Comparison of ENCODE assay signal across 14 mouse cellular contexts in genomic region chr5:122070963-122071800, GRCm38 (mm10). TPM values are rescaled to one million over a fixed set of nuclear protein-coding genes. Genes with fewer than 3 reads are reported as not detected.
DNase-seq lines count a peak whose midpoint lies in the region; ATAC-seq and TF ChIP-seq lines count a peak whose summit lies in the region.
"Had no signal": no experiment of that assay in that cellular context is flagged by ENCODE, and none has a peak within 500 bp of the region (broad histone marks: within the 10 kb centered on the region; RNA-seq: fewer than 3 reads in every experiment).

No protein-coding gene starts in this region.

- H3K9me3 ChIP-seq in kidney, postnatal 0 days (replicated peaks; ENCODE audit: low read length), result no peaks in the 10 kb centered on the region
- H3K9me3 ChIP-seq: liver, embryonic 15.5 days; midbrain, embryonic 10.5 days had no signal

- no peak overlapping the region for H3K4me2 ChIP-seq in kidney, postnatal 0 days (ENCODE audit: low read length)
- H3K4me2 ChIP-seq: liver, embryonic 15.5 days had no signal

- 75% methylated on average over 16 of the region's 16 CpGs for WGBS in kidney, postnatal 0 days

- H3K27me3 ChIP-seq in kidney, postnatal 0 days (ENCODE audit: insufficient read depth, low read length), result no peaks in the 10 kb centered on the region
- H3K27me3 ChIP-seq: liver, embryonic 15.5 days had no signal

- no peak for DNase-seq in kidney, postnatal 0 days (ENCODE audit: low spot score)
- no peak for DNase-seq in kidney, adult 9 months
- DNase-seq in ZHBTc4 (ENCODE audit: low read depth, low spot score), result peak; percentile 67
- peak; percentile 58 for DNase-seq in gastrocnemius, postnatal 14 days
- DNase-seq in heart, postnatal 10 days, result peak; percentile 75 to 82
- DNase-seq in spleen, adult 12 weeks (ENCODE audit: low spot score), result no peak
- DNase-seq in layer of hippocampus, postnatal 10 days (ENCODE audit: low spot score in 2 of 2), result no peak
- DNase-seq: thymus, postnatal 14 days had no signal

- intact Hi-C loops in gastrocnemius, postnatal 14 days (cut with DNase I; ENCODE audit: low total_unique reads), result no loop called here
- intact Hi-C loops in heart, postnatal 10 days (cut with DNase I), result no loop called here

- H3K9ac ChIP-seq in kidney, postnatal 0 days (ENCODE audit: low read depth, low read length), result no peak overlapping the region
- H3K9ac ChIP-seq: liver, embryonic 15.5 days had no signal

- H3K4me3 ChIP-seq in kidney, postnatal 0 days (replicated peaks; ENCODE audit: low read depth, low read length), result no peak overlapping the region
- H3K4me3 ChIP-seq: liver, embryonic 15.5 days; midbrain, embryonic 10.5 days had no signal

- TF ChIP-seq CTCF in kidney, postnatal 0 days (IDR thresholded peaks at IDR 0.05; ENCODE audit: low read depth), result no peak

- H3K36me3 ChIP-seq in kidney, postnatal 0 days (ENCODE audit: insufficient read depth, low read length), result no peaks in the 10 kb centered on the region
- H3K36me3 ChIP-seq: liver, embryonic 15.5 days; midbrain, embryonic 10.5 days had no signal

- H3K27ac ChIP-seq in kidney, postnatal 0 days, result peak overlapping the region; percentile 64; the same call in 1 of the 2 replicates
- H3K27ac ChIP-seq: liver, embryonic 15.5 days; midbrain, embryonic 10.5 days had no signal

- 0 out of 2 replicates have a peak, but pooled peaks cover under 1% of the 10 kb centered on the region for H3K4me1 ChIP-seq in kidney, postnatal 0 days (replicated peaks; ENCODE audit: insufficient read depth, low read length)
- H3K4me1 ChIP-seq: liver, embryonic 15.5 days; midbrain, embryonic 10.5 days had no signal

- no peak for ATAC-seq in kidney, postnatal 0 days (replicated peaks; ENCODE audit: low FRiP score, low read depth)
- ATAC-seq in megakaryocyte-erythroid progenitor cell, adult 5-6 weeks (replicated peaks; ENCODE audit: low FRiP score, low TSS enrichment, poor library complexity, severe bottlenecking), result no peak

RNA-seq across cellular contexts. Expression of gene Cux2, which starts 21.3 kb away (rescaled TPM):
- polyA plus RNA-seq in kidney, postnatal 0 days (2015; fragmentation: Nextera tagmentation; extraction: Ambion mirVana), result 5.1 and 5.9 TPM in 2 replicates
- total RNA-seq in gastrocnemius, postnatal 14 days (2021), result 1 to 10 TPM; 1.1 to 1.6 TPM
- 10 to 100 TPM; 13.1 to 17.5 TPM for total RNA-seq in heart, postnatal 10 days (2021)
- 10 to 100 TPM; 35.5 to 40.1 TPM for total RNA-seq in layer of hippocampus, postnatal 10 days (2021)
- not detected in 2 replicates for total RNA-seq in megakaryocyte-erythroid progenitor cell, adult 5-6 weeks (2014; fragmentation: Nextera tagmentation)
- not detected in 2 replicates for total RNA-seq in megakaryocyte-erythroid progenitor cell, adult 5-6 weeks (2017)
- total RNA-seq: common myeloid progenitor, adult 5-6 weeks; hematopoietic stem cell, adult 5-6 weeks had no signal

RNA-seq across cellular contexts. Expression of gene Myl2, which starts 29.6 kb away (rescaled TPM):
- 0.80 and 1.4 TPM in 2 replicates for polyA plus RNA-seq in kidney, postnatal 0 days (2015; fragmentation: Nextera tagmentation; extraction: Ambion mirVana)
- 1,000 to 10,000 TPM in 1 of 2 experiments, 100 to 1,000 TPM in 1; 675 to 1,272 TPM for total RNA-seq in gastrocnemius, postnatal 14 days (2021)
- over 10,000 TPM; 18,908 to 21,159 TPM for total RNA-seq in heart, postnatal 10 days (2021)
- total RNA-seq in layer of hippocampus, postnatal 10 days (2021), result not detected
- total RNA-seq in megakaryocyte-erythroid progenitor cell, adult 5-6 weeks (2014; fragmentation: Nextera tagmentation), result not detected in 2 replicates
- not detected in 2 replicates for total RNA-seq in megakaryocyte-erythroid progenitor cell, adult 5-6 weeks (2017)
- total RNA-seq: common myeloid progenitor, adult 5-6 weeks; hematopoietic stem cell, adult 5-6 weeks had no signal
- polyA plus RNA-seq: small intestine, adult 2 months had no signal

Comparison
In these comparisons a context has a peak if more than half of its experiments do, and no peak if none do; other contexts are left out.
1. DNase-seq: peak in ZHBTc4 (single experiment), gastrocnemius, postnatal 14 days (single experiment) and heart, postnatal 10 days (2 of 2); none in kidney, postnatal 0 days (single experiment), kidney, adult 9 months (single experiment), spleen, adult 12 weeks (single experiment) and layer of hippocampus, postnatal 10 days (0 of 2).
2. RNA of gene Cux2, which starts 21.3 kb away (total RNA-seq): 35.5 to 40.1 TPM in layer of hippocampus, postnatal 10 days and 13.1 to 17.5 TPM in heart, postnatal 10 days; 1.1 to 1.6 TPM in gastrocnemius, postnatal 14 days and not detected in megakaryocyte-erythroid progenitor cell, adult 5-6 weeks; every median in the first group is over 4 times any median in the second.
3. RNA of gene Myl2, which starts 29.6 kb away (total RNA-seq): 18,908 to 21,159 TPM in heart, postnatal 10 days and 675 to 1,272 TPM in gastrocnemius, postnatal 14 days; not detected in layer of hippocampus, postnatal 10 days and not detected in megakaryocyte-erythroid progenitor cell, adult 5-6 weeks; every median in the first group is over 100 times any median in the second.